Comparison of ENCODE assay signal across 1 mouse cellular context in genomic region chr13:54503604-54504521, GRCm38 (mm10).
TF ChIP-seq lines count a peak whose summit lies in the region.

Gene Simc1 (plus strand): TSS chr13:54503779.

TF ChIP-seq in CH12.LX, 34 proteins besides CTCF, POLR2A, EP300 and RAD21 (continued from another document):
- TF ChIP-seq TCF12 (IDR thresholded peaks at IDR 0.05; ENCODE audit: low read depth, low read length) (peak; percentile 83), NELFE (IDR thresholded peaks at IDR 0.05; ENCODE audit: low read depth, low read length) (peak; percentile 96), UBTF (IDR thresholded peaks at IDR 0.05; ENCODE audit: low read depth, low read length) (peak; percentile 53; the same call in 1 of the 2 replicates), MAFK (IDR thresholded peaks at IDR 0.05; ENCODE audit: insufficient replicate concordance, low read length) (no peak), MXI1 (IDR thresholded peaks at IDR 0.05; ENCODE audit: low read depth, low read length) (peak; percentile 89), JUN (IDR thresholded peaks at IDR 0.05; ENCODE audit: insufficient read depth, low read depth, low read length) (no peak), USF2 (conservative IDR thresholded peaks at IDR 0.05; ENCODE audit: low read depth, low read length) (no peak), SIN3A (IDR thresholded peaks at IDR 0.05; ENCODE audit: low read length) (peak; percentile 67), TBP (conservative IDR thresholded peaks at IDR 0.05; ENCODE audit: low read depth, low read length) (0 out of 2 replicates have a peak, but pooled peaks have one; percentile 54), USF1 (IDR thresholded peaks at IDR 0.05; ENCODE audit: low read depth, low read length) (no peak), ELF1 (IDR thresholded peaks at IDR 0.05; ENCODE audit: low read depth, low read length) (no peak), E2F4 (IDR thresholded peaks at IDR 0.05; ENCODE audit: insufficient replicate concordance, low read depth, low read length) (no peak), RCOR1 (conservative IDR thresholded peaks at IDR 0.05; ENCODE audit: low read depth, low read length) (no peak), ZNF384 (IDR thresholded peaks at IDR 0.05; ENCODE audit: low read depth, low read length) (no peak), BHLHE40 (IDR thresholded peaks at IDR 0.05; ENCODE audit: low read depth, low read length) (no peak)
TF ChIP-seq in CH12.LX: peak in this region for 10.
